Comparison of ENCODE assay signal across 14 mouse cellular contexts in genomic region chr15:12341401-12341758, GRCm38 (mm10). TPM values are rescaled to one million over a fixed set of nuclear protein-coding genes. Genes with fewer than 3 reads are reported as not detected.
DNase-seq lines count a peak whose midpoint lies in the region; ATAC-seq lines count a peak whose summit lies in the region.
"Had no signal": no experiment of that assay in that cellular context is flagged by ENCODE, and none has a peak within 500 bp of the region (broad histone marks: within the 10 kb centered on the region; RNA-seq: fewer than 3 reads in every experiment).

No protein-coding gene starts in this region.

- no peak for DNase-seq in heart, postnatal 10 days
- peak; percentile 35 for DNase-seq in embryo, embryonic 10 days (ENCODE audit: low spot score)
- DNase-seq in hindbrain, embryonic 11.5 days (ENCODE audit: low spot score) = no peak
- DNase-seq in gastrocnemius, postnatal 4 days (ENCODE audit: low spot score in 2 of 2) = no peak
- DNase-seq in adipocyte (ENCODE audit: low spot score) = no peak
- DNase-seq in right cerebral cortex, adult 18-20 months = no peak
- DNase-seq: B cell, adult 2 months; cerebellum, postnatal 25 days; kidney, postnatal 10 days had no signal

- H3K4me3 ChIP-seq in heart, embryonic 11.5 days (ENCODE audit: low read depth, low read length) = no peak overlapping the region
- no peak overlapping the region for H3K4me3 ChIP-seq in hindbrain, embryonic 11.5 days (ENCODE audit: low read depth, low read length)
- H3K4me3 ChIP-seq: neural tube, embryonic 15.5 days had no signal

- intact Hi-C loops in heart, postnatal 10 days (cut with DNase I) = loop anchor here (10.0 kb wide), 1 partner anchor 367 kb away; no protein-coding TSS in a partner anchor

- H3K36me3 ChIP-seq in heart, embryonic 11.5 days (ENCODE audit: control insufficient read depth, insufficient read depth, low read length) = no peaks in the 10 kb centered on the region; the same call in 1 of the 2 replicates
- no peaks in the 10 kb centered on the region for H3K36me3 ChIP-seq in hindbrain, embryonic 11.5 days (ENCODE audit: control insufficient read depth, insufficient read depth, low read length)

- no peak for ATAC-seq in heart, embryonic 11.5 days (replicated peaks; ENCODE audit: insufficient number of reproducible peaks, low FRiP score, low TSS enrichment)
- peak; percentile 49; the same call in 1 of the 2 replicates for ATAC-seq in hindbrain, embryonic 11.5 days (ENCODE audit: low FRiP score)
- 0 out of 2 replicates have a peak, but pooled peaks have one; percentile 0 for ATAC-seq in megakaryocyte progenitor cell, adult 5-6 weeks (replicated peaks; ENCODE audit: poor library complexity)
- ATAC-seq: activated CD4-positive, CD25-positive, alpha-beta regulatory T cell, adult 4 months had no signal

- peaks cover 5% of the 10 kb centered on the region; the same call in 1 of the 2 replicates for H3K4me1 ChIP-seq in heart, embryonic 11.5 days (ENCODE audit: control insufficient read depth, insufficient read depth, low read length)
- H3K4me1 ChIP-seq in hindbrain, embryonic 11.5 days (replicated peaks; ENCODE audit: control insufficient read depth, insufficient read depth, low read length) = no peaks in the 10 kb centered on the region

- no peak overlapping the region for H3K4me2 ChIP-seq in heart, embryonic 11.5 days
- no peak overlapping the region for H3K4me2 ChIP-seq in hindbrain, embryonic 11.5 days (replicated peaks; ENCODE audit: low read depth, low read length)
- H3K4me2 ChIP-seq: neural tube, embryonic 15.5 days had no signal

- no peaks in the 10 kb centered on the region for H3K27me3 ChIP-seq in heart, embryonic 11.5 days (ENCODE audit: control insufficient read depth, insufficient read depth, low read length)
- no peaks in the 10 kb centered on the region for H3K27me3 ChIP-seq in hindbrain, embryonic 11.5 days (ENCODE audit: control insufficient read depth, insufficient read depth, low read length)
- H3K27me3 ChIP-seq: neural tube, embryonic 15.5 days had no signal

- H3K27ac ChIP-seq in heart, embryonic 11.5 days (ENCODE audit: low read depth, low read length) = peak overlapping the region; percentile 18; the same call in 1 of the 2 replicates
- H3K27ac ChIP-seq in hindbrain, embryonic 11.5 days (ENCODE audit: low read depth, low read length) = no peak overlapping the region
- H3K27ac ChIP-seq: neural tube, embryonic 15.5 days had no signal

- WGBS in heart, embryonic 11.5 days (ENCODE audit: insufficient replicate concordance) = 46% methylated on average over 4 of the region's 4 CpGs
- 28% methylated on average over 4 of the region's 4 CpGs for WGBS in hindbrain, embryonic 11.5 days

- no peak overlapping the region for H3K9ac ChIP-seq in heart, embryonic 11.5 days (ENCODE audit: low read depth, low read length)
- H3K9ac ChIP-seq in hindbrain, embryonic 11.5 days (ENCODE audit: low read depth, low read length) = no peak overlapping the region
- H3K9ac ChIP-seq: neural tube, embryonic 15.5 days had no signal

- H3K9me3 ChIP-seq in heart, embryonic 11.5 days (replicated peaks; ENCODE audit: control insufficient read depth, low read length) = no peaks in the 10 kb centered on the region
- H3K9me3 ChIP-seq in hindbrain, embryonic 11.5 days (ENCODE audit: control insufficient read depth, low read length) = no peaks in the 10 kb centered on the region
- H3K9me3 ChIP-seq: neural tube, embryonic 15.5 days had no signal

RNA-seq across cellular contexts. Expression of gene 1810049J17Rik, which starts 19.7 kb away (rescaled TPM):
- polyA plus RNA-seq in heart, embryonic 11.5 days (2014; fragmentation: Nextera tagmentation; extraction: Ambion mirVana) = not detected in 2 replicates
- under 1 TPM in 1 of 2 experiments, not detected in 1; 0.65 TPM for total RNA-seq in heart, postnatal 10 days (2021)
- 1.0 TPM in 1 of 2 replicates, not detected in the other for polyA plus RNA-seq in hindbrain, embryonic 11.5 days (2014; fragmentation: Nextera tagmentation; extraction: Ambion mirVana)
- total RNA-seq in megakaryocyte progenitor cell, adult 5-6 weeks (2015) = not detected in 2 replicates
- total RNA-seq in megakaryocyte progenitor cell, adult 5-6 weeks (2017) = 0.58 TPM in 1 of 2 replicates, not detected in the other
- total RNA-seq in gastrocnemius, postnatal 4 days (2021) = 1 to 10 TPM in 1 of 2 experiments, not detected in 1; 1.4 TPM
- total RNA-seq: liver, adult 2 months had no signal
- polyA plus RNA-seq: activated CD4-positive, CD25-positive, alpha-beta regulatory T cell, adult 4 months; liver, adult 2 months; neural tube, embryonic 15.5 days had no signal

RNA-seq across cellular contexts. Expression of gene Golph3, which starts 20.1 kb away (rescaled TPM):
- polyA plus RNA-seq in heart, embryonic 11.5 days (2014; fragmentation: Nextera tagmentation; extraction: Ambion mirVana) = 85.8 and 93.7 TPM in 2 replicates
- 10 to 100 TPM; 87.3 to 98.4 TPM for total RNA-seq in heart, postnatal 10 days (2021)
- polyA plus RNA-seq in hindbrain, embryonic 11.5 days (2014; fragmentation: Nextera tagmentation; extraction: Ambion mirVana) = 110 TPM in 2 replicates
- total RNA-seq in megakaryocyte progenitor cell, adult 5-6 weeks (2015) = 110 and 118 TPM in 2 replicates
- 86.6 and 94.4 TPM in 2 replicates for total RNA-seq in megakaryocyte progenitor cell, adult 5-6 weeks (2017)
- total RNA-seq in gastrocnemius, postnatal 4 days (2021) = 10 to 100 TPM; 66.2 to 78.0 TPM
